Mouse (Mus musculus) stomach, embryonic 16.5 days (tissue): ENCODE results near the gene Frmd4a. TPM values are rescaled to one million over a fixed set of nuclear protein-coding genes. Genes with fewer than 3 reads are reported as not detected.

Experiments
- ATAC-seq: fragments of 200-750 bp; cut with Nextera tagmentation; 2 replicates; pipeline ENCODE4 v1.8.0; 2017; ENCODE audit warnings: moderate number of reproducible peaks, moderate TSS enrichment; ENCODE audit not compliant: insufficient read depth, low FRiP score
- H3K27ac ChIP-seq: fragments of 300-500 bp; sonication (generic); 2 replicates; pipeline ENCODE4 v1.5.1; 2014; ENCODE audit warnings: low read length
- H3K27me3 ChIP-seq: fragments of 300-500 bp; sonication (generic); 2 replicates; pipeline ENCODE4 v1.6.1; 2014; ENCODE audit warnings: low read length, control low read depth, mixed read lengths; ENCODE audit not compliant: control insufficient read depth, insufficient read depth
- H3K36me3 ChIP-seq: fragments of 300-500 bp; sonication (generic); 2 replicates; pipeline ENCODE4 v1.6.1; 2014; ENCODE audit warnings: low read length; ENCODE audit not compliant: control insufficient read depth, insufficient read depth
- H3K4me1 ChIP-seq: fragments of 300-500 bp; sonication (generic); 2 replicates; pipeline ENCODE4 v1.6.1; 2014; ENCODE audit warnings: low read length, control low read depth, mixed read lengths; ENCODE audit not compliant: control insufficient read depth, insufficient read depth
- H3K4me2 ChIP-seq: fragments of 300-500 bp; sonication (generic); 2 replicates; pipeline ENCODE4 v1.6.1; 2014; ENCODE audit warnings: low read depth, low read length, mixed read lengths
- H3K4me3 ChIP-seq: fragments of 300-500 bp; sonication (generic); replicated peaks from 2 replicates; pipeline ENCODE4 v1.5.1; 2014; ENCODE audit warnings: mild to moderate bottlenecking, low read length
- H3K9ac ChIP-seq: fragments of 300-500 bp; sonication (generic); 2 replicates; pipeline ENCODE4 v1.6.1; 2014; ENCODE audit warnings: low read length
- H3K9me3 ChIP-seq: fragments of 300-500 bp; sonication (generic); replicated peaks from 2 replicates; pipeline ENCODE4 v1.6.1; 2016; ENCODE audit warnings: low read length, control low read depth; ENCODE audit not compliant: control insufficient read depth
- WGBS: fragments of 180-500 bp; shearing (Covaris S2); extraction: QIAGEN DNeasy Blood & Tissue Kit; methylation state at CpG from one replicate; pipeline ENCODE4 v1.1.7; 2014; 5-methylcytosine and 5-hydroxymethylcytosine counted together
- polyA plus RNA-seq: library from polyadenylated mRNA; unstranded; fragments of >200 nt; fragmentation: Nextera tagmentation; extraction: Ambion mirVana; gene quantifications from 2 replicates; pipeline ENCODE4 v1.2.1, GENCODE M21; 2015

The Frmd4a gene
- polyA plus RNA-seq, result 15.1 and 19.6 TPM in 2 replicates

GRCm38 (mm10) chr2:4017528-4018288 lies at the start of gene Frmd4a:
Gene Frmd4a (plus strand): TSS chr2:4017717.
- Histone ChIP-seq H3K27ac (no peak within 1 kb of the TSS), H3K4me2 (no peak within 1 kb of the TSS), H3K27me3 (no peaks in the 10 kb centered on the region), H3K36me3 (no peaks in the 10 kb centered on the region), H3K4me1 (no peaks in the 10 kb centered on the region), H3K4me3 (no peak within 1 kb of the TSS), H3K9ac (0 out of 2 replicates have a peak within 1 kb of the TSS, but pooled peaks have one; percentile 20), H3K9me3 (no peaks in the 10 kb centered on the region)
- WGBS, result 25% methylated on average over 8 of the region's 8 CpGs
- no peak for ATAC-seq

- H3K9ac ChIP-seq, result no peak overlapping the region
- no peaks in the 10 kb centered on the region for H3K4me1 ChIP-seq
- ATAC-seq, result no peak
- no peaks in the 10 kb centered on the region for H3K9me3 ChIP-seq
- no peaks in the 10 kb centered on the region for H3K27me3 ChIP-seq
- no peaks in the 10 kb centered on the region for H3K36me3 ChIP-seq
- no peak overlapping the region for H3K4me3 ChIP-seq
- H3K27ac ChIP-seq, result no peak overlapping the region
- no peak overlapping the region for H3K4me2 ChIP-seq
- WGBS, result 84% methylated on average over 7 of the region's 7 CpGs
These were observed 28.6 kb upstream of the Frmd4a start for GRCm38 (mm10) chr2:3988876-3989275.

- Histone ChIP-seq H3K27ac (no peak overlapping the region), H3K4me2 (no peak overlapping the region), H3K4me3 (no peak overlapping the region), H3K4me1 (no peaks in the 10 kb centered on the region), H3K36me3 (no peaks in the 10 kb centered on the region), H3K27me3 (no peaks in the 10 kb centered on the region), H3K9ac (no peak overlapping the region), H3K9me3 (no peaks in the 10 kb centered on the region)
- no peak for ATAC-seq
- WGBS, result 93% methylated on average over 1 of the region's 1 CpGs
These were observed 27.1 kb upstream of the Frmd4a start for GRCm38 (mm10) chr2:3990431-3990830.

DNA sequence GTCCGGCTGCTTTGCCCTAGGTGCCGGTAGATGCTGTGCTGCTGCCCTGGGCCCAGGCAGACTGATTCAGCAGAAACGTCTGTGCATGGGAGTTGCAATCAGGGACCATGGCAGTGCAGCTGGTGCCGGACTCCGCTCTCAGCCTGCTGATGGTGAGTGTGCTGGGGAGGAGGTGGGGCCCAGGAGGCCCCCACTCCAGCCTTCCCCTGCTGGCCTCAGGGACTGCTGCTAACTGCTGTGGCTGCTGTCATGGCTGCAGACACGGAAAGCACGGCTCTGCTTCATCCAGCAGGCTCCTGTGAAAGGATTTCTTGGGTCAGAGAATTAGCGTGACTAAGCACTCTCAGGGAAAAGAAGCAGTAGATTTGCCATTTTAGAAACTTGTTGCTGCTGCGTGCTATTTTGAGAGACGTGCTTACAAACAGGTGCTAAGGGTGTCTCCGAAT lies 937 bp downstream of the Frmd4a start:
- H3K4me3 ChIP-seq, result no peak overlapping the region
- 0 out of 2 replicates have a peak overlapping the region, but pooled peaks have one; percentile 20 for H3K9ac ChIP-seq
- H3K4me2 ChIP-seq, result no peak overlapping the region
- no peaks in the 10 kb centered on the region for H3K9me3 ChIP-seq
- no peak overlapping the region for H3K27ac ChIP-seq
- H3K36me3 ChIP-seq, result no peaks in the 10 kb centered on the region
- H3K4me1 ChIP-seq, result no peaks in the 10 kb centered on the region
- no peaks in the 10 kb centered on the region for H3K27me3 ChIP-seq
- no peak for ATAC-seq
- WGBS, result 37% methylated on average over 11 of the region's 11 CpGs

GRCm38 (mm10) chr2:4018909-4019308 lies 1.4 kb downstream of the Frmd4a start:
- Histone ChIP-seq H3K4me1 (no peaks in the 10 kb centered on the region), H3K4me3 (no peak overlapping the region), H3K27me3 (no peaks in the 10 kb centered on the region), H3K27ac (no peak overlapping the region), H3K4me2 (no peak overlapping the region), H3K9me3 (no peaks in the 10 kb centered on the region), H3K9ac (no peak overlapping the region), H3K36me3 (no peaks in the 10 kb centered on the region)
- 51% methylated on average over 4 of the region's 4 CpGs for WGBS
- ATAC-seq, result no peak

- Histone ChIP-seq H3K4me2 (no peak overlapping the region), H3K9ac (no peak overlapping the region), H3K36me3 (no peaks in the 10 kb centered on the region), H3K27ac (no peak overlapping the region), H3K4me3 (no peak overlapping the region), H3K27me3 (no peaks in the 10 kb centered on the region), H3K9me3 (no peaks in the 10 kb centered on the region), H3K4me1 (no peaks in the 10 kb centered on the region)
- ATAC-seq, result no peak
- WGBS, result 76% methylated on average over 7 of the region's 7 CpGs
These were observed 7.4 kb downstream of the Frmd4a start for GRCm38 (mm10) chr2:4024927-4025326.

DNA sequence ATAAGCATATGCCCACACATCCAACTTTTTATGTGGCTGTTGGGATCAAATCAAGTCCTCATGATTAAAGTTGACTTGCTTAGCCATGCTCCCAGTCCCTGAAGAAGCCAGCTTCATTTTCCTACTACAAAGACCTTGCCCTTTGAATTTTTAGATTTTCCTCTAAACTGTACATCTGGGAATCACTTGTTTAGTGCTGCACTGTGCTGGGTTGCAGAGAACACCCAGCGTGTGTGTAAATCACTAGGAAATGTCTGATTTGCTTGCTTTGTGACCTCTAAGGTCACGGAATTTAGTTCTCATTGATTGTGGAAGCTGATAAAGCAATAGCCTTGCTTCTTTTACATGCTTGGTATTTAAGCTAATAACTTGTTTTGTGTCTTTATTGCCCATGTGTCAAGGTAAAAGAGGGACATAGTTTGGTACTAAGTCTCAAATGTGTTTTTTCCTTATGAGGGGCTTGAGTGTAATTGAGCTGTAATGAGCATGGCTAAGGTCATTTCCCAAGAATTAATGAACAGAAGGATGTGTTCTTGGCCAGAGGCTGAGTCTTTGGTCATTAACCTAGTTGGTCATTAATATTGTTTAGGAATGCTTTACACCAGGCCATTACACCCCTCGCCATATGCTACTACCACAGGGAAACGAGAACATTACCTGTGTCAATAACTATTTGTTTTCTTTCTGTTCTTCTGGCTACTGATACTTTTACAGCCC lies 11.7 kb downstream of the Frmd4a start:
- no peaks in the 10 kb centered on the region for H3K9me3 ChIP-seq
- H3K27ac ChIP-seq, result no peak overlapping the region
- no peaks in the 10 kb centered on the region for H3K4me1 ChIP-seq
- 73% methylated on average over 4 of the region's 4 CpGs for WGBS
- no peak overlapping the region for H3K4me3 ChIP-seq
- H3K4me2 ChIP-seq, result no peak overlapping the region
- H3K36me3 ChIP-seq, result no peaks in the 10 kb centered on the region
- H3K9ac ChIP-seq, result no peak overlapping the region
- no peak for ATAC-seq
- H3K27me3 ChIP-seq, result no peaks in the 10 kb centered on the region

DNA sequence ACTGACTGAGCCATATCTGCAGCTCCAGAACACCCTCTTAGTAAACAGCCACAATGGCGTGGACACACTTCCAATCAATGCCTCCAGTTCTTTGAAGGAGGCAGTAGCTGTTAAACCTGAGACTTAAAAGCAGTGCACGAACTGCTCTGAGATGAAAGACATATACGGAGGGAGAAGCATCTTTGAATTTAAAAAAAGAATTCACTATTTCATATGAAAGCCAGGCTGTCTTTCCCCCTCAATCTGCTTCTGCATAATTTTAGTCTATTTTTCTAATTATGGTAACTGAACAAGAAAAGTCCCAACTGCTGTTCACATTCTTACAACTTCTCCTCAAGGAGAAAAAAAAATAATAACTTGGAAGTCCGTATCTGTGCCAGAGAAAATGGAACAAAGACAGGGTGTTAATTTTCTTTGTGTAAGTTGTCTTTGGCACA lies 18.7 kb downstream of the Frmd4a start:
- WGBS, result 77% methylated on average over 4 of the region's 4 CpGs
- H3K4me1 ChIP-seq, result no peaks in the 10 kb centered on the region
- H3K36me3 ChIP-seq, result no peaks in the 10 kb centered on the region
- H3K4me3 ChIP-seq, result no peak overlapping the region
- ATAC-seq, result no peak
- H3K27me3 ChIP-seq, result no peaks in the 10 kb centered on the region
- no peak overlapping the region for H3K9ac ChIP-seq
- H3K27ac ChIP-seq, result no peak overlapping the region
- H3K4me2 ChIP-seq, result no peak overlapping the region
- no peaks in the 10 kb centered on the region for H3K9me3 ChIP-seq

DNA sequence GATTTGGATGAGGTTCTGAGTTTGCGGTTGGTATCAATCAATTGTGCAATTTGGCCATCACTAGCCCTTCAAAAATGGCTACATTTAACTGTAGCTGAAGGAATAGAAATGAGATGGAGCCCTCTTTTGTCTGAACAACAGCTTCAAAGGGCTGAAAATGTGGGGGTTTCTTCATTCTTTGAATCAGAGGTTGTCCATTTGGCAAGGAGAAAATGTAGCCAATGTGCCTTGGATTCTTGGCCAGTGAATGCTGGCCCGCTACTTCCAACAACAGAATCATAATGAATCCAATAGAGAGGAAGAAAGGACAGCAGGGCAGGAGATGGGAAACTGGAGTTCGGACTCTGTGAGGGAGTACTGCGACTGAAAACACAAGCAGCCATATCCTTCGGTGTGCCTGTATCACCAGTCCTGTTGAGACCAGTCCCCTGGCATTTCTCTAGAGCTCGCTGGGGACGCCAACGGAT lies 19.2 kb downstream of the Frmd4a start:
- ATAC-seq, result no peak
- H3K4me2 ChIP-seq, result no peak overlapping the region
- WGBS, result 91% methylated on average over 8 of the region's 8 CpGs

More for the DNA sequence above, 19.2 kb downstream of the Frmd4a start:
- Histone ChIP-seq H3K4me1 (no peaks in the 10 kb centered on the region), H3K9ac (no peak overlapping the region), H3K27ac (no peak overlapping the region), H3K27me3 (no peaks in the 10 kb centered on the region), H3K4me3 (no peak overlapping the region), H3K9me3 (no peaks in the 10 kb centered on the region), H3K36me3 (no peaks in the 10 kb centered on the region)
